Mouse (Mus musculus): Measurements from ENCODE around the gene Olfr116. TPM values are rescaled to one million over a fixed set of nuclear protein-coding genes. Genes with fewer than 3 reads are reported as not detected.

Olfr116 gene
- polyA plus RNA-seq (2016; fragmentation: Nextera tagmentation; extraction: Ambion mirVana), result not detected in 2 replicates

DNA sequence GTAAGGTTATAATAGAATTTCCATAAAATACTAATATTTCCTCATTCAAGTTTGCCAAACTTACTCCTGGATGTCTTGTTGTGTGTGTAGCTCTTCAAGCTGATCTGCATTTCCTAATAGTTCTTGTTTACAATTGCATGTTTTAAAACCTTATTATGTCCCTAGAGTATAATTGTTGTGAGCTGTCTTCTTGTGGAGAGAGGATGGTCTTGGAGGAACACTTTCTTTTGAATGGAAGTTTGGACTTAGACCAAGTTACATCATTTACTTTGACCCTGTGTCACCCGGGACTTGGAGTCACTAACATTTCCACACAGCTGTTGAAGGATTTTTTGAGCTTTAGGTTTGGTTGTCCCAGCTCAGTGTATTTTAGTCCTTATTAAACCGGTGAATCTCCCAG is at the start of gene Olfr116, which contains the start of gene Olfr115:
Gene Olfr116 (minus strand): TSS at position 191 of the 400 bp plus-strand sequence.
Gene Olfr115 (minus strand): TSS at position 101 of the 400 bp plus-strand sequence.
- no peaks in the 10 kb centered on the region for H3K36me3 ChIP-seq
- no peak within 1 kb of the TSS for H3K4me3 ChIP-seq
- no peaks in the 10 kb centered on the region for H3K27me3 ChIP-seq (ENCODE audit: insufficient read depth, poor library complexity, severe bottlenecking)
- H3K4me1 ChIP-seq, result no peaks in the 10 kb centered on the region
- DNase-seq (ENCODE audit: low spot score), result no peak
- no peak within 1 kb of the TSS for H3K27ac ChIP-seq
- H3K9me3 ChIP-seq, result peaks cover 5% of the 10 kb centered on the region
- 69% methylated on average over 2 of the region's 2 CpGs for WGBS

DNA sequence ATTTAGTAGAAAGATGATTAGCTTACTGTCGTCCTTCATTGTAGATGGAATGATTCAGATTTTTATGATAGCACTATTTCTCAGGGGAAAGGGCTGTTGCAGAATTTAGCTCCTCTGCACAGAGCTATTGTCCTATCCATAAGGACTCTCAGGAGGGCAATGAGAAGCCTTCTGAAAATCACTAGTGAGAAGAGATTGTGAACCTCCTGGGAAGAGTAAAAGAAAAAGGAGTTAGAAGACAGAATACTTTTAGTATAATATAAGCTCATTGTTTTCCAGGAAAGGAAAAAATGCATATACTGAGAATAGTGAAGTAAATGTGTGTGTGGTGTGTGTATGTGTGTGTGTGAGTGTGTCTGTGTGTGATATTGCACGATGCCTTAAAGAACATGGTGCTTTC is 39.7 kb upstream of the Olfr116 start, which contains the start of gene Olfr118:
Gene Olfr118 (plus strand): TSS at position 301 of the 400 bp plus-strand sequence.
- Histone ChIP-seq H3K27ac (no peak within 1 kb of the TSS), H3K4me3 (no peak within 1 kb of the TSS), H3K27me3 (ENCODE audit: insufficient read depth, poor library complexity, severe bottlenecking) (no peaks in the 10 kb centered on the region), H3K4me1 (no peaks in the 10 kb centered on the region), H3K36me3 (no peaks in the 10 kb centered on the region), H3K9me3 (no peaks in the 10 kb centered on the region)
- WGBS, result 65% methylated on average over 2 of the region's 2 CpGs
- DNase-seq (ENCODE audit: low spot score), result no peak

DNA sequence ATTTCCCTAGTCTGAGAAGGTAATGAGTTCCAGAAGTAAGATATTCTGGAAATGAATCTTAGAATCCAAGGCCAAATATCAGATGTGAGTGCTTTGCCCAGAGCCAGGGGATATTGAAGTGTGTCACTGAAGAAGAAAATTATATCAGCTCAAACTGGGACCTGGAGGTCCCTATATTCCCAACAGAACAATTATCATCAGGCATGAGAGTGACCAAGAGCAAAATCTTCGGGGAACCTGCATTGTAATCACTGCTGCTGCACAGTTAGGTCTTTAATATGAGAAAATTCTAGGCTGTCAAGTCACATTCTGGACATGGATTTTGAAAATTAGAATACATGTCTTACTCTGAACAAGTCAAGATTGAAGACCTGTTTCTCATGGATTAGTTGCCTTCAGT is 36.7 kb upstream of the Olfr116 start, which contains the start of gene Olfr117:
Gene Olfr117 (minus strand): TSS at position 101 of the 400 bp plus-strand sequence.
- Histone ChIP-seq H3K27me3 (ENCODE audit: insufficient read depth, poor library complexity, severe bottlenecking) (no peaks in the 10 kb centered on the region), H3K36me3 (no peaks in the 10 kb centered on the region), H3K27ac (no peak within 1 kb of the TSS), H3K4me3 (no peak within 1 kb of the TSS), H3K4me1 (no peaks in the 10 kb centered on the region), H3K9me3 (no peaks in the 10 kb centered on the region)
- 57% methylated on average over 1 of the region's 1 CpGs for WGBS
- DNase-seq (ENCODE audit: low spot score), result no peak

DNA sequence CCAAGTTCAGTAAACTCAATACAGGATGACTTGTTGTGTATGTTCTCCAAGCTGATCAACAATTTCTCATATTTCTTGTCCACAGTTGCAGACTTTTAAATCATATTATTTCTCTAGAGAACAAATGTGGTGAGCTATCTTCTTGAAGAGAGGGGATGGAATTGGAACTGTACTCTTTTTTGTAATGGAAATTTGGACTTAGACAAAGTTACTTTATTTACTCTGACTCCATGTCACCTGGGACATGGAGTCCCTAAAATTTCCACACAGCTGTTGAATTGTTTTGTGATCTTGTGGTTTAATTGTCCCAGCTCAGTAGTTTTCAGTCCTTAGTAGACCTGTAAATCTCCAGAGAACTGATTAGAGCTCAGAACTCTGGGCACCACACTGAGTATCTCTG is 34.4 kb downstream of the Olfr116 start, which contains the start of gene Olfr114:
Gene Olfr114 (minus strand): TSS at position 101 of the 400 bp plus-strand sequence.
- no peak for DNase-seq (ENCODE audit: low spot score)
- no peaks in the 10 kb centered on the region for H3K27me3 ChIP-seq (ENCODE audit: insufficient read depth, poor library complexity, severe bottlenecking)
- no peaks in the 10 kb centered on the region for H3K4me1 ChIP-seq
- H3K36me3 ChIP-seq, result no peaks in the 10 kb centered on the region
- no peak within 1 kb of the TSS for H3K4me3 ChIP-seq
- no peak within 1 kb of the TSS for H3K27ac ChIP-seq
- H3K9me3 ChIP-seq, result 0 out of 2 replicates have a peak, but pooled peaks cover 3% of the 10 kb centered on the region

DNA sequence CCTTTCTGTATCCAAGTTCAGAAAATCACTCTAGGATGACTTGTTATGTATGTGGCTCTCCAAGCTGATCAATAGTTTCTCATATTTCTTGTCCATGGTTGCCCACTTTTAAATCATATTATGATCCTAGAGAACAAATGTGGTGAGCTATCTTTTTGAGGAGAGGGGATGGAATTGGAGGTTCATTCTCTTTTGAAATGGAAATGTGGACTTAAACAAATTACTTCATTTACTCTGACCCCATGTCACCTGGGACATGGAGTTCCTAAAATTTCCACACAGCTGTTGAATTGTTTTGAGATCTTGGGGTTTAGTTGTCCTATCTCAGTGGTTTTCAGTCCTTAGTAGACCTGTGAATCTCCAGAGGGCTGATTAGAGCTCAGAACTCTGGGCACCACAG is 49.4 kb downstream of the Olfr116 start, which contains the start of gene Olfr113:
Gene Olfr113 (minus strand): TSS at position 101 of the 400 bp plus-strand sequence.
- no peaks in the 10 kb centered on the region for H3K4me1 ChIP-seq
- no peak within 1 kb of the TSS for H3K4me3 ChIP-seq
- H3K36me3 ChIP-seq, result no peaks in the 10 kb centered on the region
- no peak within 1 kb of the TSS for H3K27ac ChIP-seq
- no peaks in the 10 kb centered on the region for H3K9me3 ChIP-seq
- no peak for DNase-seq (ENCODE audit: low spot score)
- no peaks in the 10 kb centered on the region for H3K27me3 ChIP-seq (ENCODE audit: insufficient read depth, poor library complexity, severe bottlenecking)

Other genes starting within 250 kb of the Olfr116 start
- not detected in 2 replicates for gene Olfr105-ps, start 248.2 kb downstream of the Olfr116 start, polyA plus RNA-seq (2016; fragmentation: Nextera tagmentation; extraction: Ambion mirVana)
- not detected in 2 replicates for gene Olfr106-ps, start 236.8 kb downstream of the Olfr116 start, polyA plus RNA-seq (2016; fragmentation: Nextera tagmentation; extraction: Ambion mirVana)
- gene Olfr107, start 228.0 kb downstream of the Olfr116 start, polyA plus RNA-seq (2016; fragmentation: Nextera tagmentation; extraction: Ambion mirVana), result not detected in 2 replicates
- not detected in 2 replicates for gene Olfr108, start 181.7 kb downstream of the Olfr116 start, polyA plus RNA-seq (2016; fragmentation: Nextera tagmentation; extraction: Ambion mirVana)
- gene Olfr109, start 168.3 kb downstream of the Olfr116 start, polyA plus RNA-seq (2016; fragmentation: Nextera tagmentation; extraction: Ambion mirVana), result not detected in 2 replicates
- not detected in 2 replicates for gene H2-M2, start 143.6 kb downstream of the Olfr116 start, polyA plus RNA-seq (2016; fragmentation: Nextera tagmentation; extraction: Ambion mirVana)
- not detected in 2 replicates for gene Olfr110, start 134.7 kb downstream of the Olfr116 start, polyA plus RNA-seq (2016; fragmentation: Nextera tagmentation; extraction: Ambion mirVana)
- not detected in 2 replicates for gene Olfr111, start 119.2 kb downstream of the Olfr116 start, polyA plus RNA-seq (2016; fragmentation: Nextera tagmentation; extraction: Ambion mirVana)
- not detected in 2 replicates for gene Olfr112, start 57.7 kb downstream of the Olfr116 start, polyA plus RNA-seq (2016; fragmentation: Nextera tagmentation; extraction: Ambion mirVana)
- not detected in 2 replicates for gene Olfr113, start 49.5 kb downstream of the Olfr116 start, polyA plus RNA-seq (2016; fragmentation: Nextera tagmentation; extraction: Ambion mirVana)
- gene Olfr114, start 34.5 kb downstream of the Olfr116 start, polyA plus RNA-seq (2016; fragmentation: Nextera tagmentation; extraction: Ambion mirVana), result not detected in 2 replicates
- gene Olfr115, start 90 bp downstream of the Olfr116 start, polyA plus RNA-seq (2016; fragmentation: Nextera tagmentation; extraction: Ambion mirVana), result not detected in 2 replicates
- not detected in 2 replicates for gene Olfr117, start 36.6 kb upstream of the Olfr116 start, polyA plus RNA-seq (2016; fragmentation: Nextera tagmentation; extraction: Ambion mirVana)
- gene Olfr118, start 39.8 kb upstream of the Olfr116 start, polyA plus RNA-seq (2016; fragmentation: Nextera tagmentation; extraction: Ambion mirVana), result not detected in 2 replicates
- not detected in 2 replicates for gene Olfr119, start 69.4 kb upstream of the Olfr116 start, polyA plus RNA-seq (2016; fragmentation: Nextera tagmentation; extraction: Ambion mirVana)
- gene Olfr120, start 94.6 kb upstream of the Olfr116 start, polyA plus RNA-seq (2016; fragmentation: Nextera tagmentation; extraction: Ambion mirVana), result not detected in 2 replicates
- gene Olfr121, start 121.7 kb upstream of the Olfr116 start, polyA plus RNA-seq (2016; fragmentation: Nextera tagmentation; extraction: Ambion mirVana), result not detected in 2 replicates
- gene Olfr122, start 141.4 kb upstream of the Olfr116 start, polyA plus RNA-seq (2016; fragmentation: Nextera tagmentation; extraction: Ambion mirVana), result not detected in 2 replicates
- gene Olfr123, start 166.3 kb upstream of the Olfr116 start, polyA plus RNA-seq (2016; fragmentation: Nextera tagmentation; extraction: Ambion mirVana), result not detected in 2 replicates
- not detected in 2 replicates for gene Olfr124, start 172.7 kb upstream of the Olfr116 start, polyA plus RNA-seq (2016; fragmentation: Nextera tagmentation; extraction: Ambion mirVana)
- not detected in 2 replicates for gene Olfr125, start 205.8 kb upstream of the Olfr116 start, polyA plus RNA-seq (2016; fragmentation: Nextera tagmentation; extraction: Ambion mirVana)
- not detected in 2 replicates for gene Olfr126, start 220.3 kb upstream of the Olfr116 start, polyA plus RNA-seq (2016; fragmentation: Nextera tagmentation; extraction: Ambion mirVana)